Mouse (Mus musculus) intestine, postnatal 0 days (tissue): ENCODE measurements around the gene Fbxl14. TPM values are rescaled to one million over a fixed set of nuclear protein-coding genes. Genes with fewer than 3 reads are reported as not detected.

Experiments used
- ATAC-seq: fragments of 200-750 bp; cut with Nextera tagmentation; 2 replicates; pipeline ENCODE4 v1.8.0; 2017; ENCODE audit warnings: mild to moderate bottlenecking, moderate TSS enrichment, moderate library complexity
- H3K27ac ChIP-seq: fragments of 300-500 bp; sonication (generic); 2 replicates; pipeline ENCODE4 v1.5.1; 2014; ENCODE audit warnings: mild to moderate bottlenecking, low read depth, low read length, moderate library complexity
- H3K27me3 ChIP-seq: fragments of 300-500 bp; sonication (generic); replicated peaks from 2 replicates; pipeline ENCODE4 v1.6.1; 2014; ENCODE audit warnings: low read length, mixed read lengths; ENCODE audit not compliant: control insufficient read depth, insufficient read depth
- H3K36me3 ChIP-seq: fragments of 300-500 bp; sonication (generic); 2 replicates; pipeline ENCODE4 v1.6.1; 2014; ENCODE audit warnings: mild to moderate bottlenecking, moderate library complexity; ENCODE audit not compliant: control insufficient read depth, insufficient read depth
- H3K4me1 ChIP-seq: fragments of 300-500 bp; sonication (generic); replicated peaks from 2 replicates; pipeline ENCODE4 v1.6.1; 2014; ENCODE audit warnings: antibody characterized with exemption, low read length, mixed read lengths; ENCODE audit not compliant: control insufficient read depth, insufficient read depth
- H3K4me2 ChIP-seq: fragments of 300-500 bp; sonication (generic); replicated peaks from 2 replicates; pipeline ENCODE4 v1.6.1; 2014; ENCODE audit warnings: low read depth, mild to moderate bottlenecking, moderate library complexity
- H3K4me3 ChIP-seq: fragments of 300-500 bp; sonication (generic); 2 replicates; pipeline ENCODE4 v1.5.1; 2014; ENCODE audit warnings: low read depth, low read length
- H3K9ac ChIP-seq: fragments of 300-500 bp; sonication (generic); 2 replicates; pipeline ENCODE4 v1.6.1; 2014; ENCODE audit warnings: mild to moderate bottlenecking, low read depth, low read length
- H3K9me3 ChIP-seq: fragments of 300-500 bp; sonication (generic); 2 replicates; pipeline ENCODE4 v1.6.1; 2016; ENCODE audit warnings: mixed run types; ENCODE audit not compliant: control insufficient read depth
- CTCF ChIP-seq: sonication (generic); IDR thresholded peaks from 2 replicates; pipeline ENCODE4 v1.5.1; 2016; ENCODE audit warnings: low read depth, mild to moderate bottlenecking, control low read depth, antibody characterized with exemption, moderate library complexity
- WGBS: fragments of 180-500 bp; shearing (Covaris S2); extraction: QIAGEN DNeasy Blood & Tissue Kit; methylation state at CpG from one replicate; pipeline ENCODE4 v1.1.7; 2014; 5-methylcytosine and 5-hydroxymethylcytosine counted together
- polyA plus RNA-seq: library from polyadenylated mRNA; unstranded; fragments of >200 nt; fragmentation: Nextera tagmentation; extraction: Ambion mirVana; gene quantifications from 2 replicates; pipeline ENCODE4 v1.2.1, GENCODE M21; 2015

Gene Fbxl14
- polyA plus RNA-seq, 1 experiment from 2014 or later, result 4.0 TPM

DNA sequence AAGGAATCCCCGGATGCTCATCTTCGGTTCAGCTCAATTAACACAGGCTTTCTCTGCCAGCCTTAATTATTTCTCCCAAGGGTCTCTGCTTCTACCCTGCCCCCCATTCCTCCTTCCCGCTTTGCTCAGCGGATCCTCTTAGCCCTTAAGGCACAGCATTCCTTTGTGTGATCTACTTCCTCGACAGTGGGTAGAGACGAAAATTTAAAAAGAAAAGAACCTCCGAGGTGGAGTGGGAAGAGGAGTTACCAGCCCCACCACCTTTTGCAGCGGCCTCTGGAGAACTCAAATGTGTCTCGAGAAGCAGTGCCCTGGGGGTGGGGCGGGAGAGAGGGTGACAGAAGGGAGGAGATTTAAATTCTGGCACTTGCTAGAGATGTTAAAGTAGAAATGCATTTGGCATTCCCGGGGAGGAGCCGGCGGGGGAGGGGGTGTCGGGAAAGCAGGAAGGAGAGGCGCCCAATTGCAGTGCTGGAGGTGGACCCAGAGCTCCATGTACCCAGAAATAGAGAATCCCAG, 27.4 kb upstream of the Fbxl14 start:
- no peaks in the 10 kb centered on the region for H3K9me3 ChIP-seq
- peak overlapping the region; percentile 31 for H3K4me3 ChIP-seq
- TF ChIP-seq CTCF, result no peak
- H3K4me2 ChIP-seq, result peak overlapping the region; percentile 64
- WGBS, result 13% methylated on average over 15 of the region's 15 CpGs
- no peaks in the 10 kb centered on the region for H3K36me3 ChIP-seq
- H3K9ac ChIP-seq, result no peak overlapping the region
- H3K27me3 ChIP-seq, result no peaks in the 10 kb centered on the region; the same call in 1 of the 2 replicates
- no peak overlapping the region for H3K27ac ChIP-seq
- no peaks in the 10 kb centered on the region for H3K4me1 ChIP-seq
- ATAC-seq, result no peak

GRCm38 (mm10) chr6:119458166-119458565, 21.3 kb upstream of the Fbxl14 start:
- H3K4me1 ChIP-seq, result no peaks in the 10 kb centered on the region
- H3K4me2 ChIP-seq, result no peak overlapping the region
- H3K27ac ChIP-seq, result no peak overlapping the region
- no peaks in the 10 kb centered on the region for H3K36me3 ChIP-seq
- no peaks in the 10 kb centered on the region for H3K27me3 ChIP-seq
- no peak for TF ChIP-seq CTCF
- H3K9ac ChIP-seq, result no peak overlapping the region
- H3K9me3 ChIP-seq, result no peaks in the 10 kb centered on the region
- WGBS, result 74% methylated on average over 8 of the region's 8 CpGs
- no peak overlapping the region for H3K4me3 ChIP-seq
- ATAC-seq, result no peak

DNA sequence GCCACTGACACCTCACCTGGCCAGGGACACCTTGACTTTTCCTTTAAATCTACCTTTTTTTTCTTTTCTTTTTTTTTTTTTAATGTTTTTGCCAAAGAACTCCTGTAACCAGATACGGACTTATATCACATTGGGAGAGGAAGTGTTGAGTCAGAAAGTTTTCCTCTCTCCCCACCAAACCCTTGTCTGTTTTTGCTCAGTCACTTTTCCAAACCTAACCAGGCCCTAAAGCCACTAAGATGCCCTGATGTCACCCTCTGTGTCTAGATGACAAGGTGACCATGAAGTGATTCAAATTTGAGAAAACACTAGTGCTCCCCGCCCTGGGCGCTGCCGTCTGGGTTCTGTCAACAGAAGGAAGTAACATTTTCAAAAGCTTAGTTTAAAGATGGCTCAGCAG, 20.4 kb upstream of the Fbxl14 start:
- H3K4me1 ChIP-seq, result no peaks in the 10 kb centered on the region
- no peak overlapping the region for H3K4me2 ChIP-seq
- no peak for TF ChIP-seq CTCF
- 54% methylated on average over 4 of the region's 4 CpGs for WGBS
- no peak overlapping the region for H3K27ac ChIP-seq
- no peak overlapping the region for H3K9ac ChIP-seq
- no peaks in the 10 kb centered on the region for H3K27me3 ChIP-seq
- no peaks in the 10 kb centered on the region for H3K9me3 ChIP-seq
- H3K36me3 ChIP-seq, result no peaks in the 10 kb centered on the region
- H3K4me3 ChIP-seq, result no peak overlapping the region
- ATAC-seq, result no peak

DNA sequence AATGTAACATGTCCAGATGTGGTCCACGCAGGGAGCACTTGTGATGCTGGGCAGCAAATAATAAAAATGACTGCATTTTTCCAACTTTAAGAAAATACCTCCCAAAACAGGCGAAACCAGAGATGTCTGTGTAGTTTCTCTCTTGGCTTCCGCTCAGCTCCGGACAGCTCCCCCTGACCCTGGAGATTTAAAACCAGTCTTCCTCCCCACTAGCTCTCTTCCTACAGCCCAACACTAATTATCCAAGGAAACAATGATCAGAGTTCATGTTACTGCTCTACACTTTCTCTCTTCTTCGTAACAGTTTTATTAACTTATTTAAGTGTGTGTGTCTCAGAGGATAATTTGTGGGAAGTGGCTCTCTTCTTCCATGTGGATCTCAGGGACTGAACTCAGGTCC, 19.1 kb upstream of the Fbxl14 start:
- 74% methylated on average over 5 of the region's 5 CpGs for WGBS
- no peak overlapping the region for H3K27ac ChIP-seq

GRCm38 (mm10) chr6:119466161-119466560, 13.3 kb upstream of the Fbxl14 start:
- no peaks in the 10 kb centered on the region for H3K36me3 ChIP-seq

More for the DNA sequence above, 19.1 kb upstream of the Fbxl14 start:
- Histone ChIP-seq H3K4me1 (no peaks in the 10 kb centered on the region), H3K27me3 (no peaks in the 10 kb centered on the region), H3K9me3 (no peaks in the 10 kb centered on the region), H3K4me2 (no peak overlapping the region), H3K9ac (no peak overlapping the region), H3K36me3 (no peaks in the 10 kb centered on the region), H3K4me3 (no peak overlapping the region)
- ATAC-seq, result no peak
- TF ChIP-seq CTCF, result no peak

GRCm38 (mm10) chr6:119466921-119467784, 12.3 kb upstream of the Fbxl14 start:
- Histone ChIP-seq H3K4me2 (no peak overlapping the region), H3K9me3 (no peaks in the 10 kb centered on the region), H3K9ac (no peak overlapping the region), H3K4me3 (no peak overlapping the region), H3K36me3 (no peaks in the 10 kb centered on the region), H3K4me1 (no peaks in the 10 kb centered on the region), H3K27ac (0 out of 2 replicates have a peak overlapping the region, but pooled peaks have one; percentile 35), H3K27me3 (no peaks in the 10 kb centered on the region)
- TF ChIP-seq CTCF, result no peak
- ATAC-seq, result peak; percentile 25; the same call in 1 of the 2 replicates
- WGBS, result 53% methylated on average over 10 of the region's 10 CpGs

More at GRCm38 (mm10) chr6:119466161-119466560, 13.3 kb upstream of the Fbxl14 start:
- H3K9ac ChIP-seq, result no peak overlapping the region
- no peaks in the 10 kb centered on the region for H3K4me1 ChIP-seq
- H3K4me3 ChIP-seq, result no peak overlapping the region
- H3K27me3 ChIP-seq, result no peaks in the 10 kb centered on the region
- 97% methylated on average over 1 of the region's 1 CpGs for WGBS
- H3K4me2 ChIP-seq, result no peak overlapping the region
- no peak for ATAC-seq
- H3K27ac ChIP-seq, result no peak overlapping the region
- H3K9me3 ChIP-seq, result no peaks in the 10 kb centered on the region
- no peak for TF ChIP-seq CTCF
